Mouse (Mus musculus): ENCODE data around the gene Troap.

DNA sequence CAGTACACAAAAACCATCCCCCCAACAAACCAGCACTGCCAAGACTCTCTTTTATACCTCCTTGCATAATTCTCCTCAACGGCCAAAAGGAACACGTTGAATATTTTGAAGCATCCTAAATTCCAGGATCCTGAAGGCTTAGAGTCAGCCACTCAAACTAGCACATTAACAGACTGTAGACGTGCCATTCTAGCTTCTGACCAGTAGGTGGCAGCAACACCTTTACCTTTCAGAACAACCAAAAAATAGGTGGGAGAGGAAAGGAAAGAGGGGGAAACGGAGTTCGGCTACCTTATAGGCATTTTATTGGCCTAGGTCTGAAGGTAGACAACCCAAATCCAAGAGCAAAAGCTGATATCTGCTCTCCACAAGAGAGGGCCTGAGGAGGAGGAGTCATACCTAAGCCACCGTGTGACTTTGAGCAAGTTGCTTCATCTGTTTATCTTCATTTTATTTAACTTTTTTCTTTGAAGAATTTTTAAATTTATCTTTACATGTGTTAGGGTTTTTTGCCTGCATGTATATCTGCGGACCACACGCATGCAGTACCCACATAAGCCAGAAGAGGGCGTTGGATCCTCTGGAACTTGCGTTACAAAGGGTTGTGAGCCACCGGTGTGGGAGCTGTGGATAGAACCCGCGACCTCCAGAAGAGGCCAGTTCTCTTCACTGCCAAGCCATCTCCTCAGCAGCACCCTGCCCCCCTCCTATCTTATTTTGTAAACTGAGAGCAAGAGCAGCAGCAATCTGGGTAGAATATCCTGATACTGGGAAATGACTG lies 24.7 kb upstream of the Troap start:
- TF ChIP-seq CTCF (IDR thresholded peaks at IDR 0.05; ENCODE audit: extremely low read depth, insufficient read depth, insufficient read length, insufficient replicate concordance) (peak; percentile 24; the same call in 1 of the 2 replicates), POLR2A (IDR thresholded peaks at IDR 0.05; ENCODE audit: low read depth, low read length) (no peak)

All from spleen, adult 2 months (tissue).